Mouse (Mus musculus) kidney, postnatal 14 days (tissue): ENCODE data around the gene Dip2c.
A peak's percentile ranks its signal among the peaks of the same experiment; 100 is the strongest.

Source experiments
- DNase-seq: peaks from one replicate; pipeline ENCODE4 v3.0.0; 2022; ENCODE audit warnings: mixed read lengths

Gene Dip2c

DNA sequence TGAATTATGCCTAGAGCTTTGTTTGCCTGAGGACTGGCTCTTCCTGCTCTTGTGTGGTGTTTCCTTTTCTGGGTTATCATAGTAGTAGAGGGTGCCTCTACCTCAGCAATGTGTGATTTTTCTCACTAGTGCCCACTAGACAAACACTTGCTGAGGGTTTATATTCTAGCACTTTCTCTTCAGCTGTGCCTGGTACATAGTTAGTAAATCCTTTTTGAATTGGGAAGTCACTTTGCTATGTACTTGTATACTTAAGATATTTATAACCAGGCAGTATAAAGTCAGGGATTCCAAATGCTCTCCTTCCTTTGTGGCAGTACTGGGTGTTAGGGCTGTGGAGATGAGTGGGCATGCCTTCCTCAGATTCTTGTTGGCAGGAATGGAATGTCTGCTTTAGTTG, 56.9 kb downstream of the Dip2c start:
- DNase-seq: no peak

DNA sequence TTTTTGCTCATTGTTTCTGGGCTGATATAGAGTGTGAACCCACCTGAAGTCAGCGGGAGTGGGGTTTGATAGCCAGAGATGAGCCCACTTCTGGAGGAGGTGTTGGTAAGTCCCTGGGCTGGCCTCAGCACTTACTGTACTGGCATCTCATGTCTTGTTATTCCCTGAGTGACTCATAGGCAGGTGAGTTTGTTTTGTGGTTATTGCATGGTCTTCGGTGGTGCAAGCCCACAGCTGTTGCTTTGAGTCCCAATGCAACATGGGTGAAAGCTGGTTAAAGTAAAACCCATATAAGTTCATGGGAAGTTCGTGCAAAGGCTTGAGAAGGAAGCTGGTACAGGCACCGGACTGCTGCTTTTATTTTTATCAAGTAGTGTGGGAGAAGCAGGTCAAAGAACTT, 64.0 kb downstream of the Dip2c start:
- no peak for DNase-seq

DNA sequence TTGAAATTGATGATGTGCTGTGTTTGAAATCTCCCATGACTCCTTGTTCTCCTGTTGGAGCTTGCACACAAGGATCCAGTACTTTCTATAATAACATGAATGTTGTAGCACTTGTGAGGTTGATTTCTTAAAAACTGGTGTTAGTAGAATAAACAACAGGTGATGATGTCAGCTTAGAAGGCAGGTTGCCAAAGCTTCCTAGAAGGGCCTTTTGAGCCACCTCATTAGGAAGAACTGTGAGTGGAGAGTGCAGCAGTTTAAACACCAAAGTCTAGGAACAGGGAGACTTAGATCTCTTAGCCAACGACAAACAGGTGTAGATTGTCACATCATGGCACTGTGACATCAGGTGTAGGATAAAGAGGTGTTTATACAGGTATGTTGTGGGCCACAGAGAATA, 66.4 kb downstream of the Dip2c start:
- DNase-seq: no peak

DNA sequence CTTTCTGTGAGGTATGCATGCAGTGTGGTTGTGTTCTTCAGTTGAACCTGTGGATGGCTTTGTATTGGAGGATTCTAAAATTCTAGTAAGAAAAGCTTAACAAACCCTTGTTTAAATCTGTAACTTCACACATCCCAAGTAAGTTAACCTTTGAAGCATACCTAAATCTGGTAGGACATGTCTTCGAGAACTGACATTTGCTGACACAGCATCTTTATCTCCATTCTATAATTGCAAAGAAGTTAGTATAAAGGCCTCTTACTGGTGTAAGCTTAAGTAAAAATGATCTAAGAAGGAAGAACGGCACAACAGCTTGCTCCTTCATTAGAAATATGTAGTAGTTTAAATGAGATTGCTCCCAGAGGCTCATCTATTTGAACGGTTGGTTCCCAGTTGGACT, 71.1 kb downstream of the Dip2c start:
- no peak for DNase-seq

- peak; percentile 59 for DNase-seq
Observed at GRCm38 (mm10) chr13:9350670-9351069, 74.3 kb downstream of the Dip2c start.

GRCm38 (mm10) chr13:9353890-9354289, 77.6 kb downstream of the Dip2c start:
- DNase-seq: no peak

DNA sequence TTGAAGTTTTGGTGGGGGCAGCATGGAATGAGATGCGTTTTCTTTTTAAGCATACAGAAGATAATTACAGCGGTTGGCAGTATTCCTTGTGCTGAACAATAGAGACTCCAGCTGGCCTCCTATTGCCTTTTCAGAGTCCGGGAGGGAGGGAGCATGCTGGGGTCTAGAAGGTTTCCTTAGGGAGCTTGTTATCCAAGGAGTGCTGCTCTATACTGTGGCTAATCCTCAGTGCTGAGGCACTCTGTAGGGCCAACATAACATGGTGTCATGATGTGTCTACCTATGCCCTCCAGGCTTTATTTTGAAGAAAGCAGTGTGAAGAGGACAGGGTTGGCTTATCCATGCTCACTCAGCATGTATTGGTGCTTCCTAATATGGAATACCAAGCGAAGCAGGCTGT, 79.0 kb downstream of the Dip2c start:
- DNase-seq: no peak

GRCm38 (mm10) chr13:9361457-9361856, 85.1 kb downstream of the Dip2c start:
- DNase-seq: no peak

DNA sequence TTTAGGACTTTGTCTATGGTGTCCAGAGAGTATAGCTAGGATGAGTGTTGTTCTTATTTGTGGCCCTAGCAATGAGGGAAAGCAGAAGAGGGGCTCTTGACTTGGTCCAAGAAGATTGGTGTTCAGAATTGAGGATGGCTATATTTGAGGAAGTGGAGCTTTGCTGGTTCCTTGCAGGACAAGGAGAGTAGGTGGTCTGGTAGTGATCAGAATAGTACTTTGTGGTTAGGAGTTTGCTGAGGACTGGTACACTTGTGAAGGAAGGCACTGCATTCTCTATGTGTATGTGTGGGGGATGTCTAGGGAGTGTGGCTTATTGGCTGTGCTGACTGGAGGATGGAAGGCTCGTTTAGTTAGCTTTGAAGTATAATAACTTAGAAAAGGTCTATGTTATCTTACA, 95.1 kb downstream of the Dip2c start:
- no peak for DNase-seq

DNA sequence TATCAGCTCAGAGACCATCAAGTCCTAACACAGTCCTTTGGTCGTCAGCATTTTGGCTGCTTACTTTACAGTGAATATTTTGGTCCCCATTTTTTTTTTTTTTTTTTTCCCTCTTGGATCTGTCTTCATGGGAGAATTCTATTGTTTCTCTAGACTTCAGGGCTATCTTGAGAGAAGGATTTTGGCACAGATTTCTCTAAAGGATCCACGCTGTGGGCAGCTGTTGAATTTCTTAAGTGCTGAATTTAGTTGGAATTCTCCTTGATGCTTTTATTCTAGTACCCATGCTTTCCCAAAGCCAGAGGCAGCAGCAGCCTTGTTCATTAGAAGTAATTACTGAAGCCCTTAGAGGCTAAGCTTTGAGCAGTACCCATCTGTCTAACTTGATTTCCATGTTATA, 100.8 kb downstream of the Dip2c start:
- no peak for DNase-seq

DNA sequence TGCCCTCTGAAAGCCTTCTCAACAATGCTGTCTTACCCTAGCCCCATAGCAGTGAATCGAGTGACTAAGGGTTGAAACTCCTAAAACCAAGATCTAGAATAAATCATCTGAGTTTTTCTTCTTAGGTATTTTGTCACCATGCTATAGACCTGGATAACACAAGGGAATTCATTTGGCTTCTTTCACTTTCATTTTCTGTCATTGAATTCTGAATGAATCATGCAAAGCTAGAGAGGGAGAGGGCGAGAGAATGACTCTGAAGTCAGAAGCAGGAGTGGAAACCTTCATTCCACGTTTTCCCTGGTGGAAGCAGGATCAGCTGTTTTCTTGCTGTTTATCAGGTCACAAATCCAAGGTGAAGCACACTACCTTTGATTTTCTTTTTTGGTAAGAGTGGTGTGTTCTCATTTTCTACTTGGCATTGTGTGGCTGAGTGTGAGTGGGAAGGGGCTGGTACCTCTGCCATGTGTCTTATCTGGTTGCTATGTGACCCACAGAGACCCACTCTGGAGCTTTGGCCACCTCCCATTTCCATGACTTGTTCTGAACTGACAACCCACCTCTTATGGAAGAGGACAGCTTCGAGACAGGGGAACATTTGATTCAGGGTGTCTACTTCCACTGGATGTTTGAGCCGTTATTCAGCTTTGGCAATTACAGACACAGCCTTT, 104.5 kb downstream of the Dip2c start:
- no peak for DNase-seq

- DNase-seq: no peak
Observed at GRCm38 (mm10) chr13:9388017-9388416, 111.7 kb downstream of the Dip2c start.

- DNase-seq: no peak
Observed at GRCm38 (mm10) chr13:9389334-9389733, 113.0 kb downstream of the Dip2c start.

DNA sequence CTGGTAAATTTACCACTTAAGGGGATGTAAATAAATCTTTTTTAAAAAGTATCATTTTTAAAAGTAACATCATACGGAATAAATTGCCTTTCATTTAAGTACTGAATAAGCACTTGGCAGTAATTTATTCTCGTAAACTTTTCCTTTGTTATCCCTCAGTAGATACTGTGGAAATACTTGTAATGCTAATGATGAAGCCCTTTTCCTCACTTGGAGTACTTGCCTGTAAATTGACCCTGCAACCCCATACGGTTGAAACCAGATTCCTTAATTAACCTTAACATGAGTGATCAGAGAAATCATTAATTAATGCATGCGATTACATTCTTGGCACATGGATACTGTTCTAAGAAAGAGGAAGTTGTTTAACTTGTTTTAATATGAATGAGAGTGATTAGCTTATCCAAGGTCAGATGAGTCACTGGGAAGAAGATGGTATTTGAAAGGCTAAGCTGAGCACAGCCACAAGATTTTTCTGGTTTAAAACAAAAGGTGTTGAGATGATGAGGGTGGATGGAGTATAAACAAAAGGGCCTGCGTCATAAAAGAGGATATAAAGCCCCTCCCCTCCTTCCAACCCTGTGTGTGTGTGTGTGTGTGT, 114.0 kb downstream of the Dip2c start:
- DNase-seq: no peak

DNA sequence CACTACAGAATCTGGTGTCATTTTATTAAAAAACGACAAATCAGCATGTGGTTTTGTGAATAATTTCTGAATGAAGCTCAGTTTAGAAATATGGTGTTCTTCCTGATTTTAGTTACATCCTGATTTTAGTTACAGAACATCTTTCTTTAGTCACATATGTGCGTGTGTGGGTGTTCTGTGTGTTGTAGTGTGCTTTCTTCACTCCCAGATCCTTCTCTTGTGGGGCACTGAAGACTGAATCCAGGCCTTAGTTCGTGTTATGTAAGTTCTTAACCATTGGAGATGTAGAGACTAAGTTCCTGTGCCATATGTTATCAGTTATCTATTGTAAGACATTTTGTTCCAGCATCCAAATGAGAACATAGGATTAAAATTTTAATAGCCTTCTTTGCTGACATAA, 117.1 kb downstream of the Dip2c start:
- DNase-seq: no peak

GRCm38 (mm10) chr13:9395286-9395685, 119.0 kb downstream of the Dip2c start:
- no peak for DNase-seq

DNA sequence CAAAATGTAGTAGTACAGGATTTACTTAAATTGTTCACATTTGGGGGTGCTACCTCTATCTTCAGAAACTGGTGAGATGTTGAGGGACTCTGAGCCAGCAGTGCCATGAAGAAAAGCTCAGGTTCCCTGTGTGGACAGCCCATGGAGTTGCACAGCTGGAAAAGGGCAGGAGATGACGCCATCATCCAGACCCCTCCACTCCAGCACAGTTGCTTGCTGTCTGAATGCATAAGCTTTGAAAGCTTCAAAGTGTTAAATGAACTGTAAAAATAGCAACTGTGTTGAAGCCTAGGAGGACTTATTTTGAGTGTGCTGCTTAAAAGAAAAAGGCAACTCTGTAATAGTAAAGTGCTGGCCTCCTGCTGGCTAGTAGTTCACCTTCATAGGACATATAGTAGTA, 122.5 kb downstream of the Dip2c start:
- no peak for DNase-seq

DNA sequence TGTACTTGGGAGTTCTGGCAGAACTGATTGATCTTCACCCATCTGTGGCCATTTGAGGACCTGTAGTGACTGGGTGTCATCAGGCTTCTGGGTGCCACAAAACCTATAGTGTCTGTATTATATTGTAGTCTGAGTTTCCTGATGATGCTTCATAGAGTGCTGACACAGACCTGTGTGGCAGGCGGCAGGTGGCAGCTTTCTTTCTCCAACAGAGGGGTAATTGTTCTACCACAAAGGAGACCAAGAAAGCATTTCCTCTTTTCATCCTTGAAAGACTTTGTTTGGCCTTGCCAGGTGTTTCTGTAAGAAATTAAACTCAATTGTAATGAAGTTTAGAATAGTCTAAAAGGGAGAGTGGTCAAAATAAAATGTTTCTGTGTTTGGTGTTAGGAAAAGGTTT, 129.1 kb downstream of the Dip2c start:
- DNase-seq: no peak

GRCm38 (mm10) chr13:9408983-9409382, 132.7 kb downstream of the Dip2c start:
- DNase-seq: no peak

DNA sequence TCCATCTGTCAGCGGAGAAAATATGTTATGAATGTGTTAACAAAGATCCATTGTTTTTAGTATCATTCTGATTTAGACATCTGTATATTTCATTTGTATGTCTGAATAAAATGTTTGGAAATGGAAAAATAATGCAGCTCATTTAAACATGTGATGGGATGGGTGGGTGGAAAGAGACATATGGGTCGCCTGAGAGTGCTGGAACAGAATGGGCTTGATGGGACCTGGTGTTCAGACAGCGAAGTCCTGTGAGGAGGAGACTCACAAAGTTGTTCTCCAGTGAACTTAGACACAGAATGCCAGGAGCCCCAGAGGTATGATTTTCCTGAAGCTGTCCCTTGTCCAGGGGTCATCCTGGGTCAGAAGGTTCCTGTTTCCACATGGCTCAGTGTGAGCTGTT, 142.1 kb downstream of the Dip2c start:
- no peak for DNase-seq

DNA sequence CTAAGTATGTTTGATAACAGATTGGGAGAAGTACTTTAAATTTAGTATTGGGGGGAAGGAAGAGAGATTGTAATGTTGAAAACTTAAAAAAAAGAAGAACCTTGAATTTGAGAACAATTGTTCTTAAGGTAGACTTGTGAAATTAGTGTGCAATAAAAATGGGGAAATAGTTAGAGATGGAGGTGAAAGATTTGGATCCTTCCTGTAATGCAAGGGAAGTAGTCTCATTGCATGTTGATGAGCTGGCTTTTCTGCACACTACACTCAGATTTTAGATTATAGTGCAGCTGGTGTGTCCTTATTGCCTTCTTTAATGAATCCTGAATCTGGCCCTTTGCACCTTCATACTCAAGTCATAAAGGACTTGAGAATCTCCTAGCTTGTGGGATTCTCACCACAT, 142.9 kb downstream of the Dip2c start:
- DNase-seq: no peak

GRCm38 (mm10) chr13:9421949-9422348, 145.6 kb downstream of the Dip2c start:
- no peak for DNase-seq

DNA sequence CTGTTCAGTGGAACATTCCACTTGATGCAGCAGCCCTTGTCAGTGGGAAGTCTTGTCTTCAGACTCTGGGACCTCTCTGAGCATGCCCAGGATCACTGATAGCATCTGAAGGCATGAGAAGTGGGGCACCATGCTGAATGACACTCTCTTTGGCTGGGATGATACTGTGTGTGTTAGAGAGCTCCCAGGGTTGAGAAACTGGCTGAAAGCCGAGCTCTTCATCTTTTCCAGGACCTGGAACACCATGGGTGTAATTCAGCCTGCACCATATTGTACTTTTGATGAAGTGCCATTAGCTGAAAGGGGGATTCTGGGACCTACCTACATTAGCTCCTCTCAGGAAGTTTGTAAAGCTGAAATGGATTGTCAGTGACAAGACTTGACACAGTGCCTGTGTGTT, 146.5 kb downstream of the Dip2c start:
- DNase-seq: no peak

- DNase-seq: no peak
Observed at GRCm38 (mm10) chr13:9424434-9424833, 148.1 kb downstream of the Dip2c start.

DNA sequence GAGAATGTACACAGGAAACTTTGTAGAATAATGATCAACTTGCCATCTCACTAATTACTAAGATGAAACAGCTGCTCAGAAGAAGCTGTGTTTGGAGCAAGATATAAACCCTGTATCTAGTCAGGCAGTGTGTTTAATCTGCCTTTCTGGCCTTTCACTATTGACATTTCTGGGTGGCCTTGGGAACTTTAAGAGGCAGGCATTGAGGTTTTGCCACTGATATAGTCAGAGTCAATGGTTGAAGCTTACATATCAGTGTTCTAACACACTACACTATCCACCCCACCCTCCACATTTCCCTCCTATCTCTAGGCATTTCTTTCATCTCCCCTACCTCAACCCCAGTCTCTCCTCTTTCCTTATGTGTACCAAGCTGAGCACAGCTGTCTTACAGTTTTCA, 149.9 kb downstream of the Dip2c start:
- DNase-seq: no peak
